Mouse (Mus musculus) megakaryocyte, embryonic 14.5 days (primary cell): ENCODE data around the gene Slc4a4.

ENCODE experiments used
- FLI1 ChIP-seq: IDR thresholded peaks from 2 replicates; pipeline ENCODE4 v1.6.1; 2012; ENCODE audit warnings: low read length, inconsistent platforms, mixed read lengths
- GATA1 ChIP-seq: IDR thresholded peaks from 3 replicates; pipeline ENCODE4 v1.6.1; 2012; ENCODE audit warnings: mixed read lengths, low read length, inconsistent platforms, borderline replicate concordance

- TF ChIP-seq GATA1 (no peak), FLI1 (no peak)
Measured at GRCm38 (mm10) chr5:88840080-88840798, 46.4 kb upstream of the Slc4a4 start.
